Mouse (Mus musculus) c-Kit-positive CD71-positive TER-119-negative erythroid progenitor cells, embryonic 14.5 days (primary cell): Measurements from ENCODE around the gene Acnat1.
"Not testable (repeated sequence)": the region's sequence is repeated elsewhere in the genome, so short reads cannot be mapped to it uniquely, and the experiment has no call there.

Source experiments
- DNase-seq: peaks from one replicate; pipeline ENCODE4 v3.0.0-alpha.2; 2013; ENCODE audit warnings: low read depth

The Acnat1 gene

GRCm38 (mm10) chr4:49473435-49474100 lies at the start of gene Acnat1:
Acnat1 (minus strand) TSS chr4:49473912.
- no peak for DNase-seq

DNA sequence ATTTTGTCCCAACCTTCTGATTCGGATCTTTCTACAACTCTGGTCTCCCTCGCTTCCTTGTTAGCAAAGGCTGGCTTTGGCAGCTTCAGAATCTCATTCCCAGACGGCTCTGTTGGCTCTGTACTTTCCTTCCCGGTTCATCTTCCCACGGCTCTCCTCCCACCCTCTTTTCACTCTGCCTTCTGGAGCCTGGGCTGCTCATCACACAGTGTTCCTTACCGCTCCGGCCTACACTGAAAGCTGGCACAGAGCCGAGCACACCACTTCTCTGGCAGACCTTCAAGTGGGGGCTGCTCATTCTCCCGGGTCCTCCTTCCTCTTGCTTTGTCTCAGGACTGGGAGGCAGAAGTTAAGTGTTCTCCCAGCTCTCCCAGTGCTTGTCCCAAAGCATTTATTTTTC lies 48.9 kb upstream of the Acnat1 start:
- no peak for DNase-seq

DNA sequence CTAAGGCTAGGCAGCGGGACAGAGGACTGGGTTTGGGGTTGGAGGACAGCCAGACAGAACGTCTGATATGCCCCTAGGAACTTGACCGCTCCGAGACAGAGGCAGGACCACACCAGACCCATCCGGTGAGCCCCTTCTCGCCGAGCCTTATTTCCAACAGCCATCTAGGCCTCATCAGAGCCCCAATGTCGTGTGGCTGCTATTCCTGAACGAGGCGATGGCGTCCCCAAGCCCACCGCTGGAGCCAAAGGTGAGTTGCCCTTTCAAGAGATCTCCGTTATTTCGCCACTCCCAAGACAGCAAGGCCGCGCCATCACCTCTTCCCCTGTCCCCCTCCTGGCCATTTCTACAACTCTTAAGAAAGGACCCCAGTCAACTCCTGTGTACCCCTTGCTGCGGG lies 47.6 kb upstream of the Acnat1 start:
- DNase-seq = peak; percentile 23

- peak; percentile 93 for DNase-seq
These were observed 47.0 kb upstream of the Acnat1 start, which contains the start of the genes Mrpl50 and Zfp189 for GRCm38 (mm10) chr4:49520572-49521340. Mrpl50 (minus strand) TSS chr4:49521093. Zfp189 (plus strand) TSS chr4:49521176.

GRCm38 (mm10) chr4:49519476-49519875 lies 45.8 kb upstream of the Acnat1 start:
- DNase-seq = peak; percentile 69

DNA sequence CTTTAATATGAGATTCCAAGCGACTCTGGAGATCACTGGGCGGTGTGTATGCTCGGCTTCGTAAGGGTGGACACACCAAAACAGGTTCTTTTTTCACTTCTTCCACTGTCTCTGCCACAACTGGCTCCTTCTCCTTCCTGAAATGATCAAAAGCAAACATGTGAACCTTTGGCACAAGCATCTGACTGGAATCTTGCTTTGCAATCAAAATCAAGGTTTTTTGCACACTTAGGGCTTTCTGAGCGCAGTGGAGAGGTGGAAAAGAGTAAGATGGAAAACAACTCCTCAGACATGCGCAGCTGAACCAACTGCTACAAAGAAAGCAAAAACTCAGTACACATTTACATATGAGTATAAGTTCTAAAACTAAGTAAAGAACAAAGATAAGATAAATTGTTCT lies 40.7 kb upstream of the Acnat1 start:
- DNase-seq = no peak

- no peak for DNase-seq
These were observed 38.9 kb upstream of the Acnat1 start for GRCm38 (mm10) chr4:49512636-49513035.

GRCm38 (mm10) chr4:49510236-49510835 lies 36.6 kb upstream of the Acnat1 start:
- DNase-seq = not testable (repeated sequence)

- DNase-seq = no peak
These were observed 35.5 kb upstream of the Acnat1 start for GRCm38 (mm10) chr4:49509183-49509582.

- DNase-seq = no peak
These were observed 32.7 kb upstream of the Acnat1 start, which contains the start of gene Baat for GRCm38 (mm10) chr4:49506386-49506785. Baat (minus strand) TSS chr4:49506557.

- DNase-seq = no peak
These were observed 29.9 kb upstream of the Acnat1 start for GRCm38 (mm10) chr4:49503563-49503962.

GRCm38 (mm10) chr4:49485934-49486650 lies 12.4 kb upstream of the Acnat1 start:
- not testable (repeated sequence) for DNase-seq

- DNase-seq = no peak
These were observed 11.7 kb upstream of the Acnat1 start for GRCm38 (mm10) chr4:49485442-49485841.

- no peak for DNase-seq
These were observed 7.2 kb upstream of the Acnat1 start for GRCm38 (mm10) chr4:49480896-49481295.

DNA sequence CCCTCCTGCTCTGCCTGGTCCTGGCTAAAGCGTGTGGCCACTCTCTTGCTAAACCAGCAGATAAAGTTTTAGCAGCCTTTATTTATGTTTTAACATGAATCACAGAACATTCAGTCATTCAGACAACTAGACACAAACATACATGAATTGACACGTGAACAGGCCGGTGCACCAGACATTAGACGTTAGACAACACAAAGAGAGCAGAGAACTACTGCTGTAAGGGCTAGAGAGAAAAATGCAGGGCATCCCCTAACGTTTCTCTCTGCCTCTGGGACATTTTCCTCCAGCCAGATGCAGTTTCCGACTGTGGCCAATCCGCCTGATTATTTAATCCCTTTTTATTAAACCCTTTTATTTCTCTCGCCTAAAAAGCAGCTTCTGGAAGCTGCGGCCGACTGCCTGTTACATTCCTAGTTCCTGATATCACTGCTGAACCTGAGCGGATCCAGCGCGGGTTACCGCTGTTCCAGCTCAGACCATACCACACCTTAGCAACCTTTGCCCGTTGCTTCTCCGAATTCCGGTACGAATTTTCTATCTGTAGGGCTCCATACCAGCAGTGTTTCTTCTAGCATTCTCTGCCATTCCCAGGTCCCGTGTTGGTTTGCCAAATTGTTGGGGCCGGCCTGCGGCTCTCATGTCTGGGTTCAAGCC lies 6.5 kb upstream of the Acnat1 start:
- DNase-seq = no peak

GRCm38 (mm10) chr4:49479035-49479434 lies 5.3 kb upstream of the Acnat1 start:
- DNase-seq = not testable (repeated sequence)

GRCm38 (mm10) chr4:49478118-49478877 lies 4.6 kb upstream of the Acnat1 start:
- peak; percentile 73 for DNase-seq

DNA sequence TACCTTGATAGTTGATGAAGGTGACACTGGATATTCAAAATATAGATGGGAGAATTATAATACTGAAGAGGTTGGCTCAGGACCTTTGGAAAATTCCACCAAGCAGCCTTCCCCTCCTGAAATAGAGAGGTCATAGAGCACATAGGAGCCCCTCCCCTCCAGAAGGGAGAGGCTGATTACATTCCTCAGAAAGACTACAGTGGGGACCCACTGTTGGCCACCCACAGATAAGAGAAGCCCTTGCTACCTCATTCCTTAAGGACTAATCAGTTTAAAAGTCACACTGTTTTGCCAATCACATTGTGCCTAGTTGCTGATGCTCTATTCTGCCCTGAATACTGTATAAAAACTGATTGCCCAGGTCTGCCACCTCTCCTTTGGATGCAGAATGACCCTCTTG lies 871 bp upstream of the Acnat1 start:
- no peak for DNase-seq

DNA sequence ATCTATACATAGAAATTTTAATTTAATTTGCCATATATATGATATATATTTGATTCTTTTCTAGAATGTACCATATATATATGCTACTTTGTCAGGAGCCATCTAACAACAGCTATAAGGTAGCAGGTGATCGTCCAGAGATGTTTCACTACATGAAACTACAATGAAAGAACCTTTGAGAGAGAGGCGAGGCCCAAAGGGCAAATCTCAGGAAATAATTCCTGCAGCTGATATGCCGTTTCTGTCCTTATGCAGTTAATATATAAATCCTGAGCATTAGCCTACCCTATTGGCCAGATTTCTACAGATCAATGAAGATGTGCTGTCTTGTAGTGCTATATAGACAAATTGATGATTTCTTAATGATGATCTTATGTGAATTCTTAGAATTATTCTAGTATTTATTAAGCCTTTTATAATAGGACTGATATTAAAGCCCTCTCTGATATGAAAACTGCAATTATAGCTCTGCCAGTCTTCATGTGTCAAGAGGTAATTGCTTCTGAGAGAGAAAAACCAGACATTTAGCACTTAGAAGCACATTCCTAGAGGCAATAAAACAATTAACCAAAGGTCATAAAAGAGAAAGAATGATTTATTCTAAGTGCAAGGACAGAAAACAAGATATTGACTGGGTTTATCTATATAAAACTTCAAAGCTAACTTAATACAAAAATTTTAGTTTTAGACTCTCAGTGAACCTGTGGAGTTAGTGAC lies 4.1 kb downstream of the Acnat1 start:
- no peak for DNase-seq

DNA sequence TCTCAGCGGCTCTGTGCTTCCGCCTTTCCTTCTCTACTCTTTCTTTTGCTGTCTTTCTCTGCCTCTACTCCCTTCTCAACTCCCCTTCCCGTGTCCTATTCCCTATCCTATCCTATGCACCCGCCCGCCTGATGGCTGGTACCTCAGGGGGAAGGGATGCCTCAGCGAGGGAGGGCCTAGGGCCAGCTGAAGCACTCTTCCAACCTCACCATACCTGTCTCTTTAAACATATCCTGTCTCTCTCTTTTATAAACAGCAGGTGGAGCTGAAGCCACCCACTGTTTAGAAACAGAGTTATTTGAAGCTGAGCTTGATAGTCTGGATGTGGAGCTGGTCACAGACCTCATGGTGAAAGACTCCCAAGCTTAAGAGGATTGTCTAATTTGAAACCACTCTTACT lies 6.4 kb downstream of the Acnat1 start:
- DNase-seq = no peak
